Mouse (Mus musculus): ENCODE data around the gene Vps13d.

The Vps13d gene

GRCm38 (mm10) chr4:145034506-145035243 is 160.1 kb downstream of the Vps13d start:
- DNase-seq (ENCODE audit: low spot score), result no peak

- DNase-seq (ENCODE audit: low spot score), result no peak
These were observed 161.4 kb downstream of the Vps13d start for GRCm38 (mm10) chr4:145033392-145033791.

- no peak for DNase-seq (ENCODE audit: low spot score)
These were observed 162.2 kb downstream of the Vps13d start for GRCm38 (mm10) chr4:145032637-145033036.

GRCm38 (mm10) chr4:145031510-145031909 is 163.3 kb downstream of the Vps13d start:
- no peak for DNase-seq (ENCODE audit: low spot score)

- DNase-seq (ENCODE audit: low spot score), result peak; percentile 10
These were observed 168.4 kb downstream of the Vps13d start for GRCm38 (mm10) chr4:145026449-145026851.

- DNase-seq (ENCODE audit: low spot score), result no peak
These were observed 169.4 kb downstream of the Vps13d start for GRCm38 (mm10) chr4:145025409-145025762.

- no peak for DNase-seq (ENCODE audit: low spot score)
These were observed 170.0 kb downstream of the Vps13d start for GRCm38 (mm10) chr4:145024694-145025408.

GRCm38 (mm10) chr4:145023911-145024310 is 170.9 kb downstream of the Vps13d start:
- DNase-seq (ENCODE audit: low spot score), result no peak

- DNase-seq (ENCODE audit: low spot score), result no peak
These were observed 172.0 kb downstream of the Vps13d start for GRCm38 (mm10) chr4:145022815-145023214.

- DNase-seq (ENCODE audit: low spot score), result no peak
These were observed 172.6 kb downstream of the Vps13d start for GRCm38 (mm10) chr4:145022211-145022610.

GRCm38 (mm10) chr4:145020383-145020782 is 174.4 kb downstream of the Vps13d start:
- no peak for DNase-seq (ENCODE audit: low spot score)

GRCm38 (mm10) chr4:145019121-145019714 is 175.6 kb downstream of the Vps13d start:
- DNase-seq (ENCODE audit: low spot score), result no peak

- no peak for DNase-seq (ENCODE audit: low spot score)
These were observed 177.1 kb downstream of the Vps13d start for GRCm38 (mm10) chr4:145017745-145018144.

GRCm38 (mm10) chr4:145016669-145017068 is 178.1 kb downstream of the Vps13d start:
- DNase-seq (ENCODE audit: low spot score), result no peak

GRCm38 (mm10) chr4:145014632-145014960 is 180.2 kb downstream of the Vps13d start:
- no peak for DNase-seq (ENCODE audit: low spot score)

GRCm38 (mm10) chr4:145013760-145014631 is 180.8 kb downstream of the Vps13d start:
- DNase-seq (ENCODE audit: low spot score), result no peak

- no peak for DNase-seq (ENCODE audit: low spot score)
These were observed 181.6 kb downstream of the Vps13d start for GRCm38 (mm10) chr4:145013187-145013586.

GRCm38 (mm10) chr4:145011156-145011555 is 183.6 kb downstream of the Vps13d start:
- no peak for DNase-seq (ENCODE audit: low spot score)

GRCm38 (mm10) chr4:145009934-145010333 is 184.9 kb downstream of the Vps13d start:
- no peak for DNase-seq (ENCODE audit: low spot score)

GRCm38 (mm10) chr4:145009437-145009836 is 185.4 kb downstream of the Vps13d start:
- DNase-seq (ENCODE audit: low spot score), result no peak

GRCm38 (mm10) chr4:145005943-145006545 is 188.8 kb downstream of the Vps13d start:
- DNase-seq (ENCODE audit: low spot score), result no peak

- no peak for DNase-seq (ENCODE audit: low spot score)
These were observed 190.6 kb downstream of the Vps13d start for GRCm38 (mm10) chr4:145004176-145004575.

Measured in MN1 (cell line).